Mouse (Mus musculus): Measurements from ENCODE around the gene Oas2. TPM values are rescaled to one million over a fixed set of nuclear protein-coding genes. Genes with fewer than 3 reads are reported as not detected.
A peak's percentile ranks its signal among the peaks of the same experiment; 100 is the strongest.

Oas2 gene
- polyA plus RNA-seq, 2 experiments, result 0.23 to 1.1 TPM

GRCm38 (mm10) chr5:120775287-120775985 is 25.8 kb upstream of the Oas2 start:
- no peak for TF ChIP-seq POLR2A (IDR thresholded peaks at IDR 0.05; ENCODE audit: borderline replicate concordance, extremely low read depth, insufficient read depth, insufficient read length)
- Histone ChIP-seq H3K9ac (ENCODE audit: low read depth, low read length, severe bottlenecking) (no peak overlapping the region), H3K4me2 (replicated peaks; ENCODE audit: low read depth, low read length, severe bottlenecking) (no peak overlapping the region), H3K4me3 (replicated peaks; ENCODE audit: low read length) (no peak overlapping the region), H3K27me3 (ENCODE audit: control insufficient read depth, insufficient read depth, low read length) (no peaks in the 10 kb centered on the region), H3K4me1 (ENCODE audit: control insufficient read depth, insufficient read depth, low read length) (no peaks in the 10 kb centered on the region), H3K36me3 (ENCODE audit: control insufficient read depth, insufficient read depth, low read length) (no peaks in the 10 kb centered on the region), H3K27ac (replicated peaks; ENCODE audit: low read depth, low read length) (no peak overlapping the region), H3K9me3 (ENCODE audit: control insufficient read depth, low read length) (no peaks in the 10 kb centered on the region)
- DNase-seq (ENCODE audit: low spot score) (no peak), ATAC-seq (ENCODE audit: low FRiP score, low read depth) (no peak)
- WGBS, result 75% methylated on average over 14 of the region's 14 CpGs

GRCm38 (mm10) chr5:120769396-120769795 is 19.7 kb upstream of the Oas2 start:
- TF ChIP-seq POLR2A (IDR thresholded peaks at IDR 0.05; ENCODE audit: borderline replicate concordance, extremely low read depth, insufficient read depth, insufficient read length), result no peak
- H3K27me3 ChIP-seq (ENCODE audit: control insufficient read depth, insufficient read depth, low read length), result no peaks in the 10 kb centered on the region
- H3K36me3 ChIP-seq (ENCODE audit: control insufficient read depth, insufficient read depth, low read length), result no peaks in the 10 kb centered on the region
- no peaks in the 10 kb centered on the region for H3K4me1 ChIP-seq (ENCODE audit: control insufficient read depth, insufficient read depth, low read length)
- no peak for DNase-seq (ENCODE audit: low spot score)
- no peak overlapping the region for H3K9ac ChIP-seq (ENCODE audit: low read depth, low read length, severe bottlenecking)
- no peak overlapping the region for H3K27ac ChIP-seq (replicated peaks; ENCODE audit: low read depth, low read length)
- 57% methylated on average over 3 of the region's 3 CpGs for WGBS
- no peak for ATAC-seq (ENCODE audit: low FRiP score, low read depth)
- no peak overlapping the region for H3K4me3 ChIP-seq (replicated peaks; ENCODE audit: low read length)
- H3K9me3 ChIP-seq (ENCODE audit: control insufficient read depth, low read length), result no peaks in the 10 kb centered on the region
- no peak overlapping the region for H3K4me2 ChIP-seq (replicated peaks; ENCODE audit: low read depth, low read length, severe bottlenecking)

GRCm38 (mm10) chr5:120765010-120765409 is 15.4 kb upstream of the Oas2 start:
- TF ChIP-seq POLR2A (IDR thresholded peaks at IDR 0.05; ENCODE audit: borderline replicate concordance, extremely low read depth, insufficient read depth, insufficient read length), result no peak
- 70% methylated on average over 8 of the region's 8 CpGs for WGBS
- H3K4me2 ChIP-seq (replicated peaks; ENCODE audit: low read depth, low read length, severe bottlenecking), result no peak overlapping the region
- H3K9ac ChIP-seq (ENCODE audit: low read depth, low read length, severe bottlenecking), result no peak overlapping the region
- H3K36me3 ChIP-seq (ENCODE audit: control insufficient read depth, insufficient read depth, low read length), result no peaks in the 10 kb centered on the region
- H3K9me3 ChIP-seq (ENCODE audit: control insufficient read depth, low read length), result no peaks in the 10 kb centered on the region
- H3K4me3 ChIP-seq (replicated peaks; ENCODE audit: low read length), result no peak overlapping the region
- DNase-seq (ENCODE audit: low spot score), result no peak
- H3K27me3 ChIP-seq (ENCODE audit: control insufficient read depth, insufficient read depth, low read length), result no peaks in the 10 kb centered on the region
- no peaks in the 10 kb centered on the region for H3K4me1 ChIP-seq (ENCODE audit: control insufficient read depth, insufficient read depth, low read length)
- ATAC-seq (ENCODE audit: low FRiP score, low read depth), result no peak
- no peak overlapping the region for H3K27ac ChIP-seq (replicated peaks; ENCODE audit: low read depth, low read length)

- DNase-seq (ENCODE audit: low spot score) (peak; percentile 29), ATAC-seq (ENCODE audit: low FRiP score, low read depth) (peak; percentile 53; the same call in 1 of the 2 replicates)
- no peak overlapping the region for H3K9ac ChIP-seq (ENCODE audit: low read depth, low read length, severe bottlenecking)
- H3K27me3 ChIP-seq (ENCODE audit: control insufficient read depth, insufficient read depth, low read length), result no peaks in the 10 kb centered on the region
- WGBS, result 21% methylated on average over 6 of the region's 6 CpGs
- no peak for TF ChIP-seq POLR2A (IDR thresholded peaks at IDR 0.05; ENCODE audit: borderline replicate concordance, extremely low read depth, insufficient read depth, insufficient read length)
- H3K9me3 ChIP-seq (ENCODE audit: control insufficient read depth, low read length), result no peaks in the 10 kb centered on the region
- no peak overlapping the region for H3K27ac ChIP-seq (replicated peaks; ENCODE audit: low read depth, low read length)
- no peaks in the 10 kb centered on the region for H3K4me1 ChIP-seq (ENCODE audit: control insufficient read depth, insufficient read depth, low read length)
- H3K36me3 ChIP-seq (ENCODE audit: control insufficient read depth, insufficient read depth, low read length), result no peaks in the 10 kb centered on the region
- no peak overlapping the region for H3K4me3 ChIP-seq (replicated peaks; ENCODE audit: low read length)
- H3K4me2 ChIP-seq (replicated peaks; ENCODE audit: low read depth, low read length, severe bottlenecking), result no peak overlapping the region
Observed at GRCm38 (mm10) chr5:120761901-120762300, 12.2 kb upstream of the Oas2 start.

DNA sequence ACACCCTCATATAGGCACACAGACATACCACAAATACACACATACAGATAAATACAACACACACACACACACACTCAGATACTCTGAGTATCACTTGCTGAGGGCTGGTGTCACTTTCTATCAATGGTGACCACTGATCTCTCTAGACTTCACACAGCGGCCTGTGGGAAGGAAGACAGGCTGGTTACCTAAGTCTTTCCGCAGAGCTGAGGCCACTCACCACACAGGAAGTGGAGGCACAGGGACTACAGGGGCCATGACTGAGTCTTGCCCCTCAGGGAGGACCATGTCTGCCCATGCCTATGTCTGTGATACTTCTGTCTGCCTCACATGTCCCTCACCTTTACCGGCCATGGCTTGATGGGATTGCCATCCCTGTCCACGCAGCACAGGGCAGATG is 4.6 kb upstream of the Oas2 start:
- Histone ChIP-seq H3K4me1 (ENCODE audit: control insufficient read depth, insufficient read depth, low read length) (no peaks in the 10 kb centered on the region), H3K9ac (ENCODE audit: low read depth, low read length, severe bottlenecking) (no peak overlapping the region), H3K36me3 (ENCODE audit: control insufficient read depth, insufficient read depth, low read length) (no peaks in the 10 kb centered on the region), H3K4me2 (replicated peaks; ENCODE audit: low read depth, low read length, severe bottlenecking) (no peak overlapping the region), H3K27ac (replicated peaks; ENCODE audit: low read depth, low read length) (no peak overlapping the region), H3K27me3 (ENCODE audit: control insufficient read depth, insufficient read depth, low read length) (no peaks in the 10 kb centered on the region), H3K9me3 (ENCODE audit: control insufficient read depth, low read length) (no peaks in the 10 kb centered on the region), H3K4me3 (replicated peaks; ENCODE audit: low read length) (no peak overlapping the region)
- ATAC-seq (ENCODE audit: low FRiP score, low read depth) (no peak), DNase-seq (ENCODE audit: low spot score) (no peak)
- 83% methylated on average over 4 of the region's 4 CpGs for WGBS
- TF ChIP-seq POLR2A (IDR thresholded peaks at IDR 0.05; ENCODE audit: borderline replicate concordance, extremely low read depth, insufficient read depth, insufficient read length), result no peak
